Mouse (Mus musculus): ENCODE measurements at regions not wholly inside any gene's neighbourhood (a gene's known extent, or its start where the extent isn't known, plus 50 kb on each side); places are given as distances from the start of the nearest gene placed in this dataset.

DNA sequence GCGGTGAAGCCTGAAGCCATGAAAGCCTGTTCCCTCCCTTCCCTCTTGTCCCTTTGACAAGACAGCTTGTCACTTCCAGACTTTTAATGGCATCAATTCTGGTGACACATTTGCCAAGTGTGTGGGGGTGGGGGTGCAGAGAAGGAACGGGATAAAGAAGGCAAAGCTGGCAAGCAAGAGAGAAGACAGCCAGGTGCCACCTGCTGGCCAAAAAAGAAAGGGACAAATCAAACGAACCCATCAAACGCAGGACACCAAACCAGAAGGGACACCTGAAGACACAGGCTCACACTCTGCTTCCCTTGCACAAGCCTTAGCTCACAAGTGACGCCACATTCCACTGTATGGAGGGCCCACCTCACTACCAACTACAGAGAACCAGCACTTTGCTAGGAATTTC is 197.0 kb upstream of the Klf14 start:
- TF ChIP-seq POLR2A (IDR thresholded peaks at IDR 0.05; ENCODE audit: borderline replicate concordance, extremely low read depth, low read depth, low read length) (no peak), CTCF (IDR thresholded peaks at IDR 0.05; ENCODE audit: insufficient read depth, low read length) (peak; percentile 58)

Data from lung, adult 2 months (tissue).